Mouse (Mus musculus) midbrain, postnatal 0 days (tissue): ENCODE measurements around the gene Gps2. TPM values are rescaled to one million over a fixed set of nuclear protein-coding genes. Genes with fewer than 3 reads are reported as not detected.

Experiments used
- ATAC-seq: fragments of 200-750 bp; cut with Nextera tagmentation; 2 replicates; pipeline ENCODE4 v1.8.0; 2017; ENCODE audit warnings: moderate number of reproducible peaks, mild to moderate bottlenecking, moderate TSS enrichment, moderate library complexity; ENCODE audit not compliant: low FRiP score
- DNase-seq: peaks from one replicate; pipeline ENCODE4 v3.0.0-alpha.2; 2015; ENCODE audit warnings: low spot score
- H3K27ac ChIP-seq: fragments of 300-500 bp; sonication (generic); 2 replicates; pipeline ENCODE4 v1.5.1; 2014; ENCODE audit warnings: low read depth, mild to moderate bottlenecking, low read length, mixed read lengths
- H3K27me3 ChIP-seq: fragments of 300-500 bp; sonication (generic); 2 replicates; pipeline ENCODE4 v1.6.1; 2014; ENCODE audit warnings: low read length, control low read depth, mixed read lengths; ENCODE audit not compliant: insufficient read depth
- H3K36me3 ChIP-seq: fragments of 300-500 bp; sonication (generic); 2 replicates; pipeline ENCODE4 v1.6.1; 2014; ENCODE audit warnings: low read length, control low read depth, mixed read lengths; ENCODE audit not compliant: insufficient read depth
- H3K4me1 ChIP-seq: fragments of 300-500 bp; sonication (generic); 2 replicates; pipeline ENCODE4 v1.6.1; 2014; ENCODE audit warnings: mild to moderate bottlenecking, control low read depth, antibody characterized with exemption, low read length, mixed read lengths; ENCODE audit not compliant: insufficient read depth
- H3K4me2 ChIP-seq: fragments of 300-500 bp; sonication (generic); 2 replicates; pipeline ENCODE4 v1.6.1; 2014; ENCODE audit warnings: low read depth, mild to moderate bottlenecking, low read length, mixed read lengths; ENCODE audit not compliant: poor library complexity, severe bottlenecking
- H3K4me3 ChIP-seq: fragments of 300-500 bp; sonication (generic); 2 replicates; pipeline ENCODE4 v1.5.1; 2014; ENCODE audit warnings: low read depth, mild to moderate bottlenecking, low read length, moderate library complexity
- H3K9ac ChIP-seq: fragments of 300-500 bp; sonication (generic); replicated peaks from 2 replicates; pipeline ENCODE4 v1.6.1; 2014; ENCODE audit warnings: mild to moderate bottlenecking, low read length, moderate library complexity, mixed read lengths; ENCODE audit not compliant: poor library complexity, severe bottlenecking
- H3K9me3 ChIP-seq: fragments of 300-500 bp; sonication (generic); 2 replicates; pipeline ENCODE4 v1.6.1; 2016; ENCODE audit warnings: low read length, control low read depth
- CTCF ChIP-seq: IDR thresholded peaks from 2 replicates; pipeline ENCODE4 v1.5.1; 2016; ENCODE audit warnings: antibody characterized with exemption, mild to moderate bottlenecking
- WGBS: fragments of 180-500 bp; shearing (Covaris S2); extraction: QIAGEN DNeasy Blood & Tissue Kit; methylation state at CpG from one replicate; pipeline ENCODE4 v1.1.7; 2014; 5-methylcytosine and 5-hydroxymethylcytosine counted together
- polyA plus RNA-seq: library from polyadenylated mRNA; unstranded; fragments of >200 nt; fragmentation: Nextera tagmentation; extraction: Ambion mirVana; gene quantifications from 2 replicates; pipeline ENCODE4 v1.2.1, GENCODE M21; 2015
- total RNA-seq: library from RNA; depleted of rRNA; stranded (reverse); fragments of >200 nt; gene quantifications from 2 replicates; pipeline ENCODE4 v1.2.3, GENCODE M21; 2014

Gene Gps2
- total and polyA plus RNA-seq, 2 experiments from 2014 or later = 47.6 to 60.3 TPM

DNA sequence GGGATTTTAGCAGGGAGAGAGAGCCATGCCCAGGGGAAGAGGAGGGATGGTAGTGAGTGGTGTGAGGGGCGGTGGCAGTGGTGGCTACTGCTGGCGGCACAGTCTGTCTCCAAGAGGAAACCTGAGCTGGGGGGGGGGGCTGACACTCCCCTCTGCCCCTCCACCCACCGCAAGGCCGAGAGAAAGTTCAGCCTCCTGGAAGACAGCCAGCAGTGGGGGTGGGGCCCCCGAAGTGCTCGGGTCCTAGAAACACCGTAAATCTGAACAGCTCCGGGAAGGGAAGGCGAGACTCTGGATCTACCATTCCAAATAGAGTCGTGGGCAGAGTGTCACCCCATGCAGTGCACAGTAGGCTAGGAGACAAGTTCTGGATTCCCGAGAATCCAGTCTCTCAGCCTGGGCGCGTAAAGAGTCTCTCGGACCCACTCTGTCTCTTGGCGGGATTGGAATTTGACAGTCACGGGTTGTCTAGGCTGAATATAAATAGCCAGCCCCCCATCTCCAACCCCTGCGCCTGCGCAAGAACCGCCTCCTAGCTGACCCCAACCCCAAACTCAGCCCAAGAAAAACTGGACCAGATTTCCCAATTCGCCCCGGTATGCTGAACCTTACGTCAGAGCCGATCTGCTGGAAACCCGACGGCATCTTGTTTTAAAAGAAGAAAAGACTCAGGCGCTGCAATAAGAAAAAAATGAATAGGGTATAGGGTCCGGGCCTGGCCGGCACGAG is 33.8 kb downstream of the Gps2 start:
- peak overlapping the region; percentile 34 for H3K4me3 ChIP-seq
- no peaks in the 10 kb centered on the region for H3K9me3 ChIP-seq
- ATAC-seq = 0 out of 2 replicates have a peak, but pooled peaks have one; percentile 24
- no peaks in the 10 kb centered on the region for H3K4me1 ChIP-seq
- H3K36me3 ChIP-seq = no peaks in the 10 kb centered on the region
- 0 out of 2 replicates have a peak overlapping the region, but pooled peaks have one; percentile 13 for H3K9ac ChIP-seq
- peak; percentile 42 for DNase-seq
- 3% methylated on average over 29 of the region's 29 CpGs for WGBS
- no peak overlapping the region for H3K27ac ChIP-seq
- peak overlapping the region; percentile 49 for H3K4me2 ChIP-seq
- H3K27me3 ChIP-seq = peaks cover 15% of the 10 kb centered on the region; the same call in 1 of the 2 replicates
- TF ChIP-seq CTCF = no peak

DNA sequence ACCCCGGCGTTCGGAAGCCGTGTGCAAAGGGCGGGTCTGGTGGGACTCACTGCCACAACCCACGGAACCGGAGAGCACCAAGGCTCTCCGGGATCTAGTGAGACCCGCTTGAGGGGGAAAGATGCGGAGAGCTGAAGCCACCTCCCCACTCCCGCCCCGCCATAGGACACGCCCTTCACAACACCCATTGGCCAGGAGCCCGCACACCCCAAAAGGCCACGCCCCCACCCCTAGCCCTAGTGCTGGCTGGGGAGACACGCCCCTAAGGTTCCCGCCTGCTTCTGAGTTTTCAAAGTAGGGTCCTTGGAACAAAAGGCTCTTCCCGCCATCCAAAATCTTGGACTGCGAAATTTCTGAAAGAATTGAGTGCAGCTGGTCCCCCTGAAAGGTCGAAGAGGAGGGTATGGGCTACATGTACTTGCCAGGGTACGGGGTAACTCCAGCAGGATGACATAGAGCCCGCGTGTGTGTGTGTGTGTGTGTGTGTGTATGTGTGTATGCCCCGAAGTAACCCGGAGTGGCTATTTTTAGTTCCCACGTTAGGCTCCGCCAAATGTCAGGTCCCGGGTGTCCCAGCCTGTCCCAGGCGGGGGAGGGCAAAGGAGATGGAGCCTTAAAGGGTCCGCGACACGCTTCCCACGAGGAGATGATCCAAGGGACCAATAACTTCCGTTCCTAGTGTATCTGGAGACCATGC is 34.5 kb downstream of the Gps2 start, which contains the start of gene Slc2a4:
Gene Slc2a4, minus strand, starts transcription at position 123 of the 697 bp plus-strand sequence.
- Histone ChIP-seq H3K4me2 (peak within 1 kb of the TSS; percentile 49), H3K4me1 (no peaks in the 10 kb centered on the region), H3K9ac (0 out of 2 replicates have a peak within 1 kb of the TSS, but pooled peaks have one; percentile 13), H3K4me3 (peak within 1 kb of the TSS; percentile 34), H3K27me3 (peaks cover 15% of the 10 kb centered on the region; the same call in 1 of the 2 replicates), H3K27ac (no peak within 1 kb of the TSS), H3K9me3 (no peaks in the 10 kb centered on the region), H3K36me3 (no peaks in the 10 kb centered on the region)
- TF ChIP-seq CTCF = no peak
- WGBS = under 1% methylated on average over 34 of the region's 34 CpGs
- peak; percentile 83 for ATAC-seq
- peak; percentile 89 for DNase-seq

DNA sequence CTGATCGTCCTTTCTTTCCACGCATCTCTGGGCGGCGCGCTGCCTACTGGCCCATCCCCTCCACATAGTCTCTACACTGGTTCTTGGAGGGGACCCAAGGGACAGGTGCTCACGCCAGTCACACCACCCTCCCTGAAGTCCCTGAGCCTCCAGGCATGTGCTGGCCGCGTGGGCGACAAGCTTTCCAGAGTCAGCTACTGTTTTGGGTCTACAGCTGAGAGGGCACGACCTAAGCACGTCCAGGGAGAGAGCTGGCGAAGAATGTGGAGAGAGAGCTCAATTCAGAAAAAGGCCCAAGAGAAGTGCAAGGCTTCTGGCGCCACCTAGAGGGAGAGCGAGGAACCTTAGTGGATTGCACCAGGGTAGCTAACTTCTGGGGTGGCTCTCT is 35.1 kb downstream of the Gps2 start:
- WGBS = under 1% methylated on average over 14 of the region's 14 CpGs
- Histone ChIP-seq H3K27me3 (peaks cover 15% of the 10 kb centered on the region; the same call in 1 of the 2 replicates), H3K4me3 (peak overlapping the region; percentile 34; the same call in 1 of the 2 replicates), H3K27ac (no peak overlapping the region), H3K36me3 (no peaks in the 10 kb centered on the region), H3K4me1 (no peaks in the 10 kb centered on the region), H3K9ac (no peak overlapping the region), H3K9me3 (no peaks in the 10 kb centered on the region), H3K4me2 (peak overlapping the region; percentile 49)
- peak; percentile 85 for TF ChIP-seq CTCF
- DNase-seq = peak; percentile 83
- ATAC-seq = peak; percentile 62

DNA sequence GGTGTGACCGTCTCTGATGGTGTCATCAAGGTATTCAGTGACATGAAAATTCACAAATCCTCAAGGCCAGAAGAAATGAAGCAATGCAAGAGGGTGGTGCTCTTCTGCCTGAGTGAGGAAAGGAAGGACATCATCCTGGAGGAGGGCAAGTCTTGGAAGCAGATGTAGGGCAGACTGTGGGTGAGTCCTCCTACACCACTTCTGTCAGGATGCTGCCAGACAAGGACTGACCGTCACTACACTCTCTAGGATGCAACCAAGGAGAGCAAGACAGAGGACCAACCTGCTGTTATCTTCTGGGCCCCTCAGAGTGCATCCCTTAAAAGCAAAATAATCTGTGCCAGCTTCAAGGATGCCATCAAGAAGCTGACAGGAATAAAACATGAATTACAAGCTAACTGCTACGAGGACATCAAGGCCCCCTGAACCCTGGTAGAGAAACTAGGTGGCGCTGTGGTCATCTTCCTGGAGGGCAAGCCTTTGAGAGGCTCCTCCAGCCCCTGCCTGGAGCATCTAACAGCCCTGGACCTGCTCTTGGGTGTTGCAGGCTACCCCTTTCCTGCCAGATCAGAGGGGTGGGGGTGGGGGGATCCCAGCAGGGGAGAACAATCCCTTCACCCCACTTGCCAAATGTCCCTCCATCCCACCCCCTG is 37.2 kb downstream of the Gps2 start:
- ATAC-seq = no peak
- Histone ChIP-seq H3K4me3 (no peak overlapping the region), H3K4me1 (no peaks in the 10 kb centered on the region), H3K27ac (no peak overlapping the region), H3K9ac (no peak overlapping the region), H3K36me3 (no peaks in the 10 kb centered on the region), H3K27me3 (peaks cover 15% of the 10 kb centered on the region; the same call in 1 of the 2 replicates), H3K9me3 (no peaks in the 10 kb centered on the region), H3K4me2 (no peak overlapping the region)
- WGBS = 45% methylated on average over 4 of the region's 4 CpGs
- DNase-seq = no peak
- TF ChIP-seq CTCF = no peak

DNA sequence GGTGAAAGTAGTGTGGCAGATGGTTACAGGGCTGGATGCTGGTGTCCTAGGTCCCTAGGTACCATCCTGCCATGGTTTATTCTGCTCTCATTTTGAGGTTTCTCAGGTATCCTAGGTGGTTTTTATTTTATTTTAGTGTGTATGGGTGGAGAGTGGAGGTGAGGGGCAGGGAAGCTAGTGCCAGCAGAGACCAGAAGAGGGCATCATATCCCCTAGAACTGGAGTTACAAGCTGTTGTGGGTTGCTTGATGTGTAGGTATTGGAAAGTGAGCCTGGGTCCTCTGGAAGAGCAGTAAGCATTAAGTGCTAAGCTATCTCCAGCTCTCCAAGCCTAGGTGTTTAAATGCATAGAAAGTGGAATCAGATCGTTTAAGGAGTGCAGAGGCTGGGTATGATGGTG is 38.6 kb downstream of the Gps2 start:
- no peak overlapping the region for H3K27ac ChIP-seq
- WGBS = 39% methylated on average over 1 of the region's 1 CpGs
- H3K4me2 ChIP-seq = no peak overlapping the region
- H3K9ac ChIP-seq = no peak overlapping the region
- ATAC-seq (no peak), DNase-seq (no peak)
- TF ChIP-seq CTCF = no peak; the same call in 1 of the 2 replicates
- no peaks in the 10 kb centered on the region for H3K4me1 ChIP-seq
- no peaks in the 10 kb centered on the region for H3K36me3 ChIP-seq
- H3K4me3 ChIP-seq = no peak overlapping the region
- no peaks in the 10 kb centered on the region for H3K9me3 ChIP-seq
- peaks cover 13% of the 10 kb centered on the region; the same call in 1 of the 2 replicates for H3K27me3 ChIP-seq
